Mouse (Mus musculus): ENCODE measurements at regions not wholly inside any gene's neighbourhood (a gene's known extent, or its start where the extent isn't known, plus 50 kb on each side); places are given as distances from the start of the nearest gene placed in this dataset.
A peak's percentile ranks its signal among the peaks of the same experiment; 100 is the strongest.

- DNase-seq (ENCODE audit: low spot score in 2 of 2) = no peak
Observed at GRCm38 (mm10) chr12:109881108-109881507, 281.0 kb upstream of the Rtl1 start.

GRCm38 (mm10) chr12:109891206-109891605, 291.1 kb upstream of the Rtl1 start:
- no peak for DNase-seq (ENCODE audit: low spot score in 2 of 2)

DNA sequence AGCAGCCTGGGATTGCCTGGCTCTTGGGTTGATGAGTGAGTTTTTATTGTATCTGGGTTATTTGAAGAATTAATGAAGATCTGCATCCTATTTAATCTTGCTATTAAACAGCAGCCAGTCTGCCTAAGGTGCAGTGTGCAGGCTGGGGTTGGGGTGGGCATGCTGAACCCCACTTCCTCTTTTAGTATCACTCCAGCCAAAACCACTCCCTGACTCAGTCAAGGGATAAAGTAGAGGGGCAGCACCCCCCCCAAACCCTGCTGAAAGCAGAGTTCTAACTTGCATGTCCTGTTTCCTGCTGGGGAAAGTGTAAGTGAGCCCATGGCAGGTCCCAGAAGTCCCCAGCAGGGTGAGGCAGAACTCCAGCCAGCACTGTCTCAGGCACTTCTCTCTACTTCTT, 292.7 kb upstream of the Rtl1 start:
- DNase-seq (ENCODE audit: low spot score in 2 of 2) = no peak

GRCm38 (mm10) chr12:109893657-109894056, 293.5 kb upstream of the Rtl1 start:
- no peak for DNase-seq (ENCODE audit: low spot score in 2 of 2)

- no peak for DNase-seq (ENCODE audit: low spot score in 2 of 2)
Observed at GRCm38 (mm10) chr12:109895389-109895788, 295.3 kb upstream of the Rtl1 start.

- no peak for DNase-seq (ENCODE audit: low spot score in 2 of 2)
Observed at GRCm38 (mm10) chr12:109896397-109896796, 296.3 kb upstream of the Rtl1 start.

DNA sequence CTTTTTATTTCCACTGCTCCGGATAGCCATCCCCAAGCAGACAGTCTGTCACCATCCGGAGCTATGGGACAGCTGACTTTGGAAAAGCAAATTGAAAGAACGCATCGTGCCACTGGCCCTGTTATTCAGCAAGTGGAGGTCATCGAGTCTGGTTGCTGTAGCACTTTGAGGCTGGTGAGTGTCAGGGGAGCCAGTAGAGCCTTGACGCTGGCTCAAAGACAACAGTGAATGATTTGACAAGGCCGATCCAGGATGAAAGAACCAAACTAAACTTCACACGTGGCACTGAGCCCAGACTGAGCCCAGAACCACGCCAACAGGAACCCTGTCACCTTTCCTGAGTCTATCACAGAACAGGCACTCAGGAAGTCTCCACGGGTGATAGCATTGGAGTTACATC, 296.8 kb upstream of the Rtl1 start:
- no peak for DNase-seq (ENCODE audit: low spot score in 2 of 2)

DNA sequence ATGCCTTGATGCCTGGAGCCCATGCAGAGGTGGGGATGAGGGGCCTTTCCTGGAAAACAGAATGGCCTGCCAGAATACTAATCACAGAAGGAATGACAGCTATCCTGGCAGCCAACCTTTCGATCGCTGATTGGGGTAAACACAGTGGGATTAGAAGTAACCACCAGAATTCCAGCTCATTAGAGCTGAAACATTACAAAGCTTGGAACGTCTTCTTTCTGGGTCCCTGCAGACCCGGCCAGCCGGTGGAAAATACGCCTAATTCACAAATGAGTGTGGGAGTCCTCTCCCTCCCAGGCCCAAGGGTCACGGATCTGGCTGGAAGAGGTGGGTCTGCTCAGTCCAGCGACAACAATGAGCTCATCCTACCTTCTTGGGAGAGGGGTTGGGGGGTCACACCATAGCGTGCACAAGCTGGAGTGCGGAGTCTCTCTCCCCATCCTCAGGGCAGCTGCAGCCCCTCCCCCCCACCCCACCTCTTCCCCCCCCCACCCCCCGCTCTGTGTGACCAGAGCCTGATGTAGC, 297.8 kb upstream of the Rtl1 start:
- no peak for DNase-seq (ENCODE audit: low spot score in 2 of 2)

DNA sequence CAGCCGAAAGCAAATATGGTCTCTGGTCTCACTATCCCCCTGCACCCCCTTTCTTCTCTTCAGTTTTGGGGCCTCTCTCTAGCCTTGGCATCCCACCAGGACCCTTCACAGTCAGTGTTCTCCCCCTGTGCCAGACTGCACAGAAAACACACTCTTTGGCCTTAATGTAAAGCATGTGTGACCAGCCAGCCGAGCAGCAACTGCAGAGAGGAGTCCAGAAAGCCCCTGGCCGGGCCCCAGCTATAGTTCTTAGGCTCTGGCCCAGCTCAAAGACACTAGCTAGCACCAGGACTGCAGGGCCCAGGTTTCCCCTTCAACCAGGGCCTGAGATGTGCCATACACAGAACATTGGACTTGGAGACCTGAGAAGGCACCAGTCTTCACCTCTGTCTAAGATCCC, 299.3 kb upstream of the Rtl1 start:
- DNase-seq (ENCODE audit: low spot score in 2 of 2) = no peak

DNA sequence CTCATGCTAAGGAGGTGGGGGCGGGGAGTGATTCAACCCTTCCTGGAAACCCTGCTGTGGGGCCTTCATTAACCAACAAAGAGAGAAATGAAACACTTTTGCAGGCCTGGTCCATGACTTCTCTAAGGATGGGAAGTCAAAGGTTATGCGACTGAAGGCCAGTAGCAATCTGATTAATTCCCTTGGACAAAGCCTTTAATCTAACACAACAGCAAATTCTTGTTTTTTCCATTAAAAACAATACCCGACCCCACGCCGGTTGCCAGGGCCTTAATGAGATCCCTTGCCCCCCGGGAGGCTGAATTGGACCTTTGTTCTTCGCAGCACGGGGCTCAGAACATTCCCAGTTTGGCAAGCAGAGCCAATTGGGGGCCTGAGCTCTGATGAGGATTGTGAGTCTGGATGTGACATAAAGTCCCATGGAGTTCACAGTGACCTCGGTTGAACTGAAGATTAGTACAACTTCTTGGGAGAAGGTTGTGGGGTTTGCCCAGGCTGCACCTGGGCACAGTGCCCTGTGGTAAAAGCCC, 310.9 kb upstream of the Rtl1 start:
- no peak for DNase-seq (ENCODE audit: low spot score in 2 of 2)

DNA sequence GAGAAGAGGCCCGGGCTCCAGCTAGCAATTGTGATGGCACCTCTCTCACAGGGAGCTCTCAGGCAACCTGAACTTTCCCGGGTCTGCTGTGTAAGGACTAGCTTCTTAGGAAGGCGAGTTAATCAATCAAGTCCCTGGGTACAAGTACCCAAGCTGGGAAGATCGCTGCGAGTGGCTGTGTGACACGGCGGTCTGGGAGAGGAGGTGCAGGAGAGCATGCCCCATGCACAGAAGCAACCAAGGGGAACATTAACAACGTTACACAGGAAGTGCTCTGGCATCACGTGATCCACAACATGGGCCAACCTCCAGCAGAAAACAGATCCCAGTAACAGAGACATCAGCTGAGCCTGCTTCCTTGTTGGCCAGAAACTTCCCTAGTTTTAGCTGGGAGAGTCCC, 311.4 kb upstream of the Rtl1 start:
- DNase-seq (ENCODE audit: low spot score in 2 of 2) = no peak

DNA sequence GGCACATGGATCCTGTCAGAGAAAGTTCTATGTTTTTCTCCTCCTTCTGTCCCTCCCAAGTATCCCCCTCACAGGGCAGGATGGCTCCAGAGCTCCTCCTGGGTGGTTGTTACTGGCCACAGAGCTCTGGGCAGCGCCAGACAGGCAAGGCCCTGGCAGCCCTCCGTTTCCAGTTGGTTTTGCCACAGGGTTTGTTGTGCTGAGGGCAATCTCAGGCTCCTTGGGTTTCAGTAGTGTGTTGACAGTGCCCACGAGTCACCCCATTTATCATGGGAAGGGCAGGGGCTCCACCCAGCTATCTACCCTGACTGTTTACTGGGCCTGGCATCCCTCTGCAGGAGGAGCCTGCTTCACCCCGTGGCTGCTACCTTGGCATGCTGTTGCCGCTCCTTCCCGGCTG, 317.6 kb upstream of the Rtl1 start:
- DNase-seq (ENCODE audit: low spot score in 2 of 2) = no peak

- DNase-seq (ENCODE audit: low spot score in 2 of 2) = no peak
Observed at GRCm38 (mm10) chr12:109918901-109919300, 318.8 kb upstream of the Rtl1 start.

DNA sequence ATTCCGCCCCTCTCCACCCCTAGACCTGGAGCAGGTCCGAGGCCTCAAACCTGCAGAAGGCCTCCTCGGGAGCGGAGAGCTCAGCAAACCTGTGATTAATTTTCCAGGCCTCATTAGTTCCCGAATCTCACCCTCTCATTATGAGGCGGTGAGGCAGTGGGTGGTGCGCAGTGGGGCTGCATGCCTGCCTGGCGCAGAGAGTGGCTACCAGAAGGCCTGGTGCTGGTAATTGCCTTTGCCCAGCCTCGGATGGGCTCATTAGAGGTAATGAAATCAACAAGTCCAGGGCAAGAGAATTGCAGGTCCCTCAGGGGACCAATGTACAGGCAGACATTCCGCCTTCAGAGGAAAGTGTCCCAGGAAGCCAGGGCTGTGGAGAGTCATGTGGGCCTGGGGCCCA, 322.0 kb upstream of the Rtl1 start:
- DNase-seq (ENCODE audit: low spot score in 2 of 2) = no peak

- DNase-seq (ENCODE audit: low spot score in 2 of 2) = peak in 1 of 2 experiments; percentile 19
Observed at GRCm38 (mm10) chr12:109925866-109926265, 325.7 kb upstream of the Rtl1 start.

DNA sequence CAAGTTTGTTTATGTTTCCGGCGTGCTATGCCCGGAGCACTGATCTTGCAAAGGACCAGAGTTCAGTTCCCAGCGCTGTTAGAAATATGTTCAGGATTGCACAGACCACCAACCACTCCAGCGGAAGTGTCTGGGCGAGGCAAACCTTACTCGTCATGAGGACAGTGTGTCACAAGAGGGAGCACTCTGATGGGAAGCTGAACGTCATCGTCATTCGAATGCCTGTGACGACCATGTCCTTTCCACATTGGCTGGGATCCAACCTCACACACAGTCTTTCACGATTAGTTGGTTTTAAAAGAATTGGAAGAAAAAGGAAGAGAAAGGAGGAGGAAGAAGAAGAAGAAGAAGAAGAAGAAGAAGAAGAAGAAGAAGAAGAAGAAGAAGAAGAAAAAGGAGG, 326.5 kb upstream of the Rtl1 start:
- no peak for DNase-seq (ENCODE audit: low spot score in 2 of 2)

DNA sequence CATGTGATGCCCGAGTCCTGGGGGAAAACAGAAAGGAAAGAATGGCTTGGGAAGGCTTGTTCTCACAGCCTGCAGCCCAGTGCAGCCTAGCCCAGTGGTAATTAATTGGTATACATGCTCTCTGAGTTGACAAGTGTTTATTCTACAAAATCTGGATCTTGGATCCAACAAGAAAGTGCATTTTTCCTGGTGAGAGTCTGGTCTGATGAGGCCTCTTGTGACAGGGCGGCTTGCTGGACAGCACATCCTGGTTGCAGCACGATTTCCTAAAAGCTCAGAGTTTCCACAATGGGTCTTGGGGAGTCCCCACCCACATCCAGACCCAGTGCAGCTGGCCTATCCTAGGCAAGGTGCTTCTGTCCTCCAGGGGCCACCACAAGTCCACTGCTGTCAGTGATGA, 332.7 kb upstream of the Dio3 start:
- no peak for DNase-seq (ENCODE audit: low spot score in 2 of 2)

DNA sequence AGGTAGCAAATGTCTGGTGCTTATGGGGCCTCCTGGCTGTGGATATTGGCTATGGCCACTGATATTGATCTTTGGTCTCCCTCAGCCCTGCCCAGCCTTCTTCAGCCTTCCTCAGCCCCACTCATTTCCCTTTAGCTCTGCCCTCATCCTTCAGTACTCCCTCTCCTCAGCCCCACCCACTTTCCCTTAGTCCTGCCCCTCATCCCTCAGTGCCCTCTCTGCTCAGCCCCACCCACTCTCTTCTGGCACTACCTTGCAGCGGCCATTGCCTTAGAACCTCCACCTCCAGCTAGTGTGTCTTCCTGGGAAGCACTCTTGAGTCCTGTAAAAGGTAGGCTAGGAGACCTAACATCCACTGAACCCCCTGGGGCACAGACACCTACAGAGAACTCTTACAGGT, 331.9 kb upstream of the Dio3 start:
- no peak for DNase-seq (ENCODE audit: low spot score in 2 of 2)

GRCm38 (mm10) chr12:109947886-109948433, 330.9 kb upstream of the Dio3 start:
- DNase-seq (ENCODE audit: low spot score in 2 of 2) = no peak

DNA sequence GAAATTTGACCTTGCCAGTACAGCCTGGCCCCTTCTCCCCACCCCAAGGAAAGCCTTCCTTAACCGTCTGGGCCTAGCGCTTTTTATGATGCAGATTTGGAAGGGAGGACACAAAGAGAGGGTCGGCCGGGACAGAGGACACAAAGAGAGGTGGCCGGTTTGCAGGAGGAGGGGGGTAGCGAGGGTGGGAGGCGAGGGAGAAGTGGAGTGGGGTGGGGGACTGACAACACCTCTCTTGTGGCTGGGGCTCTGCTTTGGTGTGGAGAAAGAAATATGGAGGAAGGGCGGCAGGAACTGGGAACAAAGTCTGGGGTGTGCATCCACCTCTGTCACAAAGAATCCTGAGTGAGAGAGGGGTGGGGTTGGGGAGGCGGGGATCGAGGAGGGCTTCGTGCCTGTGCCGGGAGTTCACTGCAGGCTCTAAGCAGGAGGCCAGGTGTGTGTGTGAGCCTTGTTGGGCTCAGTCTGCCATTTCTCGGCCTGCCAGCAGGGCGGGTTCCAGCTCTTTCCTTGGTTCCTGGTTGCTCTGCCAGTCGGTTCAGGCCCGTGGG, 330.4 kb upstream of the Dio3 start:
- DNase-seq (ENCODE audit: low spot score in 2 of 2) = no peak

GRCm38 (mm10) chr12:109949231-109949965, 329.5 kb upstream of the Dio3 start:
- no peak for DNase-seq (ENCODE audit: low spot score in 2 of 2)

DNA sequence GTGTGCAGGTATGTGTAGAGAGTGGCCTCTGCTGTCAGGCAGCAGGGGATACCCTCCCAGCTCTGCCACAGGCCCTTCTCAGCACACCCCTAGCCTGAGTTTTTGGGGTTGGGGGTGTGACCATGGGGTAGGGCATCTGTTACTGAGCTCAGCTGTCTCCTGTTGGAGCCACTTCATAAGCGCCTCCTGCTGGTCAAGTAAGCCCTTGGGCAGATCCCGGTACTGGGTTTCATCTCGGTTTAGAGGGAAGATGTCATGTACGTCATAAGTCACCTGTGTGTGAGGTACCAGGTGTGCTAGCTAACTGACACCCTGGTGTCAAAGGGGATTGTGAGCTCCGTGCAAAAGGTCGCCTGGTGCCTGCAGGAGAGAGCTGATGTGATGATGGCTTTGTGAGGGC, 328.2 kb upstream of the Dio3 start:
- DNase-seq (ENCODE audit: low spot score in 2 of 2) = no peak

GRCm38 (mm10) chr12:109951473-109951872, 327.4 kb upstream of the Dio3 start:
- no peak for DNase-seq (ENCODE audit: low spot score in 2 of 2)
